8 mouse cellular contexts compared by ENCODE assay signal in the genomic region with DNA sequence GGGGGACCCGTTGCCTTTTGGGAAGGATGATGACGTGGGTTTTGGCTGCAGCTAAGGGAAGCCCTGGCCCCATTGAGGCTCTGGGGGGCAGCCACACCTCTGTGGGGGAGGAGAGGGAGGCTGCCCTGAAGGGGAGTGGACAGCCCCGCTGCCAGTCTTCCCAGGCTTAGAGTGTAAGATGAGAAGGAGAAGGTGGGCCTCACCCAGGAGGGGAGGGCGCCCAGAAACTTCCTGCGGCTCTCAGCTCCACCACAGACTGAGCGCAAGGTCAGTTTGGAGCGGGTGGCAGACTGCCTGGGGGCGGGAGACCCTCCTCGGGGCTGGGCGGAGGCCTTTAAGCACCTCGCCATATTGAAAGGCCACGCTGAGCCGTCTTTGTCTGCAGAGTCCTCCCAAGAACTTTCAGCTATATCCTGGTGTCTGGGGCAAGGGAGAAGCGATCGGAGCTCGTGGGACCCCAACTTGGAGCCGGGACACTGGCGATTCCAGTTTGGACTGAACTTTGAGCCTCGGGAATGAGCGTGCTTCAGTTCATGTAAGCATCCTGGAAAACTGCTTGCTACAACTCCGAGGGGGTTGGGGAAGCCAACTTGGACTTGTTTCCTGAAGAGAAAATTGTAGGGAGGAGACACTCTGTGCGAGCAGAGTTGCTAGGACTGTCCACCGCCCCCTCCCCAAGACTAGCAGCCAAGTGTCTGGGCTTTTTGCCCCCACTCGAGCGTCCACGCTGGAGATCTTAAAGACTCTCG. TPM values are rescaled to one million over a fixed set of nuclear protein-coding genes. Genes with fewer than 3 reads are reported as not detected.
A peak's percentile ranks its signal among the peaks of the same experiment; 100 is the strongest.
DNase-seq lines count a peak whose midpoint lies in the region; ATAC-seq and TF ChIP-seq lines count a peak whose summit lies in the region.

No protein-coding gene starts in this region.

- peak overlapping the region; percentile 72 for H3K4me3 ChIP-seq in G1E (ENCODE audit: low read depth, low read length)
- peak overlapping the region; percentile 33 for H3K4me3 ChIP-seq in bone marrow, adult 2 months (replicated peaks; ENCODE audit: control insufficient read depth, low read depth, low read length)
- H3K4me3 ChIP-seq in hindbrain, embryonic 15.5 days: peak overlapping the region; percentile 36
- peak overlapping the region; percentile 60 for H3K4me3 ChIP-seq in liver, embryonic 12.5 days

- WGBS in bone marrow, adult 2 months: 3% methylated on average over 27 of the region's 27 CpGs
- WGBS in hindbrain, embryonic 15.5 days: 9% methylated on average over 27 of the region's 27 CpGs
- 3% methylated on average over 26 of the region's 27 CpGs for WGBS in liver, embryonic 12.5 days (ENCODE audit: insufficient replicate concordance)

- peaks cover 11% of the 10 kb centered on the region; the same call in 1 of the 2 replicates for H3K27me3 ChIP-seq in G1E (ENCODE audit: insufficient read depth, low read length)
- no peaks in the 10 kb centered on the region for H3K27me3 ChIP-seq in hindbrain, embryonic 15.5 days
- H3K27me3 ChIP-seq in liver, embryonic 12.5 days (replicated peaks): peaks cover 16% of the 10 kb centered on the region

- H3K36me3 ChIP-seq in G1E (replicated peaks): peaks cover 14% of the 10 kb centered on the region
- no peaks in the 10 kb centered on the region for H3K36me3 ChIP-seq in hindbrain, embryonic 15.5 days
- H3K36me3 ChIP-seq in liver, embryonic 12.5 days: peaks cover 20% of the 10 kb centered on the region

- ATAC-seq in G1E (ENCODE audit: extremely low read depth, insufficient number of reproducible peaks, low FRiP score, poor library complexity, severe bottlenecking): peak; percentile 60
- peak; percentile 75 for ATAC-seq in hindbrain, embryonic 15.5 days (ENCODE audit: low FRiP score, low read depth)
- ATAC-seq in liver, embryonic 12.5 days: peak; percentile 83
- ATAC-seq in monocyte, adult 5-6 weeks (replicated peaks; ENCODE audit: insufficient number of reproducible peaks, low FRiP score, low TSS enrichment, poor library complexity, severe bottlenecking): 0 out of 2 replicates have a peak, but pooled peaks have one; percentile 20

- peak; percentile 63 for DNase-seq in G1E (ENCODE audit: low spot score)
- peak; percentile 78 for DNase-seq in gastrocnemius, postnatal 10 days
- no peak for DNase-seq in left cerebral cortex, adult 11 months (ENCODE audit: low spot score)
- no peak for DNase-seq in layer of hippocampus, adult 9-11 months

- peaks cover 64% of the 10 kb centered on the region for H3K4me1 ChIP-seq in G1E (ENCODE audit: insufficient read depth, low read depth, low read length)
- no peaks in the 10 kb centered on the region for H3K4me1 ChIP-seq in bone marrow, adult 2 months (ENCODE audit: control insufficient read depth, insufficient read depth, low read length)
- H3K4me1 ChIP-seq in hindbrain, embryonic 15.5 days (replicated peaks): peaks cover 49% of the 10 kb centered on the region
- peaks cover 78% of the 10 kb centered on the region for H3K4me1 ChIP-seq in liver, embryonic 12.5 days

- H3K9me3 ChIP-seq in G1E (replicated peaks): no peaks in the 10 kb centered on the region
- H3K9me3 ChIP-seq in hindbrain, embryonic 15.5 days: no peaks in the 10 kb centered on the region
- no peaks in the 10 kb centered on the region for H3K9me3 ChIP-seq in liver, embryonic 12.5 days (replicated peaks)

- TF ChIP-seq POLR2A in bone marrow, adult 2 months (IDR thresholded peaks at IDR 0.05; ENCODE audit: borderline replicate concordance, control insufficient read depth, low read depth, low read length): no peak; the same call in 1 of the 2 replicates

- no peak for TF ChIP-seq CTCF in G1E (IDR thresholded peaks at IDR 0.05; ENCODE audit: low read depth, low read length)
- TF ChIP-seq CTCF in bone marrow, adult 2 months (IDR thresholded peaks at IDR 0.05; ENCODE audit: control insufficient read depth, insufficient read depth, low read length): no peak

- peak overlapping the region; percentile 36 for H3K9ac ChIP-seq in hindbrain, embryonic 15.5 days
- H3K9ac ChIP-seq in liver, embryonic 12.5 days: peak overlapping the region; percentile 65

- peak overlapping the region; percentile 44 for H3K4me2 ChIP-seq in hindbrain, embryonic 15.5 days
- H3K4me2 ChIP-seq in liver, embryonic 12.5 days: peak overlapping the region; percentile 69

- H3K27ac ChIP-seq in bone marrow, adult 2 months (ENCODE audit: control insufficient read depth, insufficient read depth, low read depth, low read length, poor library complexity): no peak overlapping the region
- H3K27ac ChIP-seq in hindbrain, embryonic 15.5 days (replicated peaks): peak overlapping the region; percentile 64
- peak overlapping the region; percentile 58; the same call in 1 of the 2 replicates for H3K27ac ChIP-seq in liver, embryonic 12.5 days

RNA-seq across cellular contexts. Expression of a gene that starts 1.3 kb away (rescaled TPM):
- 7.1 and 8.2 TPM in 2 replicates for total RNA-seq in G1E (2014; fragmentation: Nextera tagmentation)
- total RNA-seq in G1E (2017): 3.3 and 4.1 TPM in 2 replicates
- polyA plus RNA-seq in G1E (2012): 17.6 and 18.6 TPM in 2 replicates
- polyA plus RNA-seq in bone marrow, adult 2 months (2011; ENCODE audit: insufficient read depth, insufficient read length, low replicate concordance, missing spikeins): 1.4 and 2.5 TPM in 2 replicates
- 10 to 100 TPM; 10.7 to 13.3 TPM for total RNA-seq in gastrocnemius, postnatal 10 days (2021)
- polyA plus RNA-seq in hindbrain, embryonic 15.5 days (2015; fragmentation: Nextera tagmentation; extraction: Ambion mirVana): 7.4 and 7.7 TPM in 2 replicates
- 3.8 and 3.9 TPM in 2 replicates for polyA plus RNA-seq in liver, embryonic 12.5 days (2016; fragmentation: Nextera tagmentation; extraction: Ambion mirVana)
- 0.10 to 0.38 TPM in 2 of 3 replicates, not detected in the other for total RNA-seq in monocyte, adult 5-6 weeks (2017)

RNA-seq across cellular contexts. Expression of a gene that starts 10.9 kb away (rescaled TPM):
- not detected in 2 replicates for total RNA-seq in G1E (2014; fragmentation: Nextera tagmentation)
- 0.06 and 0.22 TPM in 2 replicates for total RNA-seq in G1E (2017)
- polyA plus RNA-seq in G1E (2012): not detected in 2 replicates
- polyA plus RNA-seq in bone marrow, adult 2 months (2011; ENCODE audit: insufficient read depth, insufficient read length, low replicate concordance, missing spikeins): 0.77 and 1.9 TPM in 2 replicates
- total RNA-seq in gastrocnemius, postnatal 10 days (2021): under 1 TPM in 1 of 2 experiments, not detected in 1; 0.16 TPM
- 5.9 and 6.0 TPM in 2 replicates for polyA plus RNA-seq in hindbrain, embryonic 15.5 days (2015; fragmentation: Nextera tagmentation; extraction: Ambion mirVana)
- polyA plus RNA-seq in liver, embryonic 12.5 days (2016; fragmentation: Nextera tagmentation; extraction: Ambion mirVana): 0.07 TPM in 2 replicates
- total RNA-seq in monocyte, adult 5-6 weeks (2017): 0.49 to 0.75 TPM (median 0.67 TPM) in 3 replicates

RNA-seq across cellular contexts. Expression of a gene that starts 33.9 kb away (rescaled TPM):
- 102 and 112 TPM in 2 replicates for total RNA-seq in G1E (2014; fragmentation: Nextera tagmentation)
- total RNA-seq in G1E (2017): 44.9 and 50.2 TPM in 2 replicates
- polyA plus RNA-seq in G1E (2012): 92.9 and 94.1 TPM in 2 replicates
- polyA plus RNA-seq in bone marrow, adult 2 months (2011; ENCODE audit: insufficient read depth, insufficient read length, low replicate concordance, missing spikeins): 30.6 and 70.5 TPM in 2 replicates
- 10 to 100 TPM; 54.1 to 69.8 TPM for total RNA-seq in gastrocnemius, postnatal 10 days (2021)
- 125 and 136 TPM in 2 replicates for polyA plus RNA-seq in hindbrain, embryonic 15.5 days (2015; fragmentation: Nextera tagmentation; extraction: Ambion mirVana)
- 70.3 and 75.2 TPM in 2 replicates for polyA plus RNA-seq in liver, embryonic 12.5 days (2016; fragmentation: Nextera tagmentation; extraction: Ambion mirVana)
- 25.8 to 48.8 TPM (median 35.1 TPM) in 3 replicates for total RNA-seq in monocyte, adult 5-6 weeks (2017)

RNA-seq across cellular contexts. Expression of a gene that starts 34.3 kb away (rescaled TPM):
- total RNA-seq in G1E (2014; fragmentation: Nextera tagmentation) (not detected in 2 replicates), G1E (2017) (0.05 TPM in 1 of 2 replicates, not detected in the other)
- 0.01 TPM in 1 of 2 replicates, not detected in the other for polyA plus RNA-seq in G1E (2012)
- polyA plus RNA-seq in bone marrow, adult 2 months (2011; ENCODE audit: insufficient read depth, insufficient read length, low replicate concordance, missing spikeins): not detected in 2 replicates
- total RNA-seq in gastrocnemius, postnatal 10 days (2021): under 1 TPM; 0.16 to 0.21 TPM
- polyA plus RNA-seq in hindbrain, embryonic 15.5 days (2015; fragmentation: Nextera tagmentation; extraction: Ambion mirVana): 52.6 and 57.5 TPM in 2 replicates
- 0.05 and 0.08 TPM in 2 replicates for polyA plus RNA-seq in liver, embryonic 12.5 days (2016; fragmentation: Nextera tagmentation; extraction: Ambion mirVana)
- not detected in 3 replicates for total RNA-seq in monocyte, adult 5-6 weeks (2017)

RNA-seq across cellular contexts. Expression of a gene that starts 49.3 kb away (rescaled TPM):
- not detected in 2 replicates for total RNA-seq in G1E (2014; fragmentation: Nextera tagmentation)
- total RNA-seq in G1E (2017): 0.06 and 0.22 TPM in 2 replicates
- not detected in 2 replicates for polyA plus RNA-seq in G1E (2012)
- not detected in 2 replicates for polyA plus RNA-seq in bone marrow, adult 2 months (2011; ENCODE audit: insufficient read depth, insufficient read length, low replicate concordance, missing spikeins)
- 10 to 100 TPM; 20.6 to 24.5 TPM for total RNA-seq in gastrocnemius, postnatal 10 days (2021)
- 142 and 150 TPM in 2 replicates for polyA plus RNA-seq in hindbrain, embryonic 15.5 days (2015; fragmentation: Nextera tagmentation; extraction: Ambion mirVana)
- 0.41 and 0.75 TPM in 2 replicates for polyA plus RNA-seq in liver, embryonic 12.5 days (2016; fragmentation: Nextera tagmentation; extraction: Ambion mirVana)
- total RNA-seq in monocyte, adult 5-6 weeks (2017): 0.10 TPM in 1 of 3 replicates, not detected in the others

Comparison
In these comparisons a context has a peak if more than half of its experiments do, and no peak if none do; other contexts are left out.
1. ATAC-seq: peak in every context shown above with its lines; median percentile 83 in liver, embryonic 12.5 days; 75 in hindbrain, embryonic 15.5 days; 60 in G1E; 20 in monocyte, adult 5-6 weeks.
2. DNase-seq: peak in G1E (single experiment) and gastrocnemius, postnatal 10 days (single experiment); none in left cerebral cortex, adult 11 months (single experiment) and layer of hippocampus, adult 9-11 months (single experiment).
3. Peak in every context shown above with its lines, with median percentiles within 50 percentile points of each other: H3K4me3 ChIP-seq.